Mouse (Mus musculus) left cerebral cortex, adult 11 months (tissue): ENCODE measurements around the gene Trmt10a.
"Not testable (repeated sequence)": the region's sequence is repeated elsewhere in the genome, so short reads cannot be mapped to it uniquely, and the experiment has no call there.

ENCODE experiments used
- DNase-seq: peaks from one replicate; pipeline ENCODE4 v3.0.0; 2022; ENCODE audit warnings: low spot score

The Trmt10a gene

DNA sequence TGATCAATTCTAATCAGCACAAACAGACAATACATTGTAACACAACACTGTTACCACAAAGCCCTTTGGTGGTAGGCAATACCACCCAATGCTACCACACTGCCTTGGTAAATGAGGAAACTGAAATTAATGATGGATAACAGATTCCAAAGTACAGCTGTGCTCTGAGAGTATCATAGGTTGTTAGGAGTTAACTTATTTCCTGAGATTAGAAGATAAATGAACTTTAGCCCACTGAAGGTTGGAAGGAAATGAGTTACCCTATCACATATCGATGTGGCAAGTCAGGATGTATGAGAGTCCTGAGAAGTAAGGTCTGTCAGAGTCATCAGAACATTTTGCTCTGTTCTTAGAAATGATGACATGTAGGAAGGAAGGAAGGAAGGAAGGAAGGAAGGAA is 8.7 kb upstream of the Trmt10a start:
- DNase-seq = no peak

DNA sequence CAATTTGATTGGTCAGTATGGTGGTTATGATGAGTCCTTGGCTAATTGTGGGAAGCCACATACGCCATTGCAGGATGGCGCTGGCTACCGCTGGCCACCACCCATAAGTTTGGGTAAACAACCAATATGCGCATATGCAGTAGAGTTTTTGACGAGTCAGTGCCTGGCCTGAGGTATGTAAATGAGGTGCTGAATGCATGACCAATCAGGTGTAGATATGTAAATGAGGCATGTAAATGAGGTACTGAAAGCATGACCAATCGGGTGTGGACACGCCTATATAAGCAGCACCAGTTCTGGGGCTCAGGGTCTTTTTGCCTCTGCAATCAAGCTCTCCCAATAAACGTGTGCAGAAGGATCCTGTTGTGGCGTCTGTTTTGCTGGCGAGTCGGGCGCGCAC is 5.1 kb upstream of the Trmt10a start:
- not testable (repeated sequence) for DNase-seq

DNA sequence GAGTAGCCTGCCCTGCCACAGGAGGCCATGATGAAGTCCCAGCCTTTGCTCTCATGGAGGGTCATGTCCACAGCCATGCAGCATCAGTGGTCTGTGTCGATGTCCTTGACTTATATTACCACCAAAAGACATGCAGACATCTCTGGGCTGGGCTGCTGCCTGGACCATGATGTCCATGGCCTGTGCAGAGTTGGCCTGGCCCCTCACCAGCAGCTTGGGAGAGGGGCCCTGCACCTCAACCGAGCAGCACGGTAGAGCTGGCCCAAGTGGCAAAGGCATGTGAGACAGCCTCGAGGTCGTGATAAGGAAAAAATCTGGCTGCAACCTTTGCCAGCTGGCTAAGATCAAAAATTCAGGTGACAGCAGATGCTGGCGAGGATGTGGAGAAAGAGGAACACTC is 3.6 kb upstream of the Trmt10a start:
- no peak for DNase-seq

DNA sequence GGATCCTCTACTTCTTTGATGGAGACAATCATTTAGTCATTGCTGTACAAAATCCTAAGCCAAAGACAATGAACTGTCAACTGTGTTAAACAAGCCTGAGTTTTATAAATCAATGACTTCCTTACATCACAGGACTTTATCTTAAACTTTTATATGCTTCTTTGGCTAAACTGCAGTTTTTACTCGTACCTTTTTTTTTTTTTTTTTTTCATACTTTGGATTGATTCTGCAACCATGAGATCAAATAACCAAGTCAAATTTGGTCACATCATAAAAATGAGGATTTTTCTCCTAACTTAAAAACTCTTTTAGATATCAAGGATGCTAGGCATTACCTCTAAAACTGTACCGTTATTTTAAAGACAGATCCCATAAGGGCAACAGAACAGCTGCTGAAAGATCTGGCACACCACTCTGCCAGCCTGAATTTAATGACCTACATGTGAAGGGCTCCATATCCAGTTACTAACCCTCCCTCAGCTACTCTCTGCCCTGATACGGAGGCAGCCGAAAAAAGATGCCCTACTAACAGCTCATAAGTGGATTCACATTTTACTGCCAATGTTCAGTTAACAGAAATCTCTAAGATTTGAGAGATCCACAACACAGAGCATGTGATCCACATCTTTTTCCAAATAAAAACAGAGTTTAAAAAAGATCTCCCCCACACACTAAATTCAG is 1.1 kb upstream of the Trmt10a start:
- DNase-seq = no peak

DNA sequence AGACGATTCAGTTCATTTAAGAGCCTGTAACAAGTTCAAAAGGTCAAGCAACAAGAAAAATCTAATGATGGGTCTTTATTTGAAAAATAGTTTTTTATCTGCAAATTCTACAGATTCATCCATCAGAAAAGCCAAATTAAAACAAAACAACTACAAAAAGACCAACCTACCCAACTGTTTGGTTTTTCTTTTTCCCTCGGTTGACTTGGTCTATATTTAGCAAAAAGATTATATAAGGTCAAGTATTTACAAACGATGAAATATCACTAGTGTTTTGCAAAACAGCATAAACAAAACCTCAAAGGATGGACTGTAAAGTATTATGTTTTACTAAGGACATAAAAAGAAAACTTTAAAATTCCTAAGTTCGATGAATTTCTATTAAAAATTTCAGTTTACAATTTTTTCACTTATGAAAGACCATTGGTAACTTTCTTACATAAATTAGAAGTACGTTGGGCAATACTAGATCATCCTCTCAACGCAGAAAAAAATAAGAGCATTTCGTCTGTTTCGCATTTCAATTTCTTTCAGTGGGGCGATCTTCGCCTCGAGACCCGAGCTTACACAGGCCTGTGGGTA is 424 bp upstream of the Trmt10a start:
- DNase-seq = no peak

DNA sequence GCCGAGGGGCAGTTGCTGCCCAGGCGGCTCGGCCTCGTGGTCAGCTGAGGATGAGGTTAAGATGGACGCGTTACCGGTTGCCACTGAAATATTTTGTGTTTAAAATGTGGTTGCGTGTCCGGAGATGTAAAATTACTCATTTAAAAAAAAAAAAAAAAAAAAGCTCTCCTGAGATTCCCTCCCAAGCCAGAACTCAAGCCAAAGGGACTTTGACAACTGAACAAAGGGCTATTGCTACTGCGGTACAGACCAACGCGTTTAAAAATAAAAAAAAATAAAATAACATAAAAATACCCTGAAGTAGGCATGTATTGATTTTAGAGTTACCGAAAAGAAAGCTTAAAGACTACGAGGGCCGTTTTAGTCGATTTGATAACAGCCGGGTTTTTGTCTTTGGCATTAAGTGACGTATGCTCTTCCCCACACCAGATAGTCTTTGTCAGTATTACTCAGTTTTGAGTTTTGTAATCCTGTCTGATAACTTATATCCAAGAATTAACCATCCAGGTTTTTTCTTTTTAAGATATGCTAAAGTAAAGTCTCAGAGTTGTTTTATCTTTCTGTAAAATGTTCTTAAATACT is 903 bp downstream of the Trmt10a start:
- no peak for DNase-seq

DNA sequence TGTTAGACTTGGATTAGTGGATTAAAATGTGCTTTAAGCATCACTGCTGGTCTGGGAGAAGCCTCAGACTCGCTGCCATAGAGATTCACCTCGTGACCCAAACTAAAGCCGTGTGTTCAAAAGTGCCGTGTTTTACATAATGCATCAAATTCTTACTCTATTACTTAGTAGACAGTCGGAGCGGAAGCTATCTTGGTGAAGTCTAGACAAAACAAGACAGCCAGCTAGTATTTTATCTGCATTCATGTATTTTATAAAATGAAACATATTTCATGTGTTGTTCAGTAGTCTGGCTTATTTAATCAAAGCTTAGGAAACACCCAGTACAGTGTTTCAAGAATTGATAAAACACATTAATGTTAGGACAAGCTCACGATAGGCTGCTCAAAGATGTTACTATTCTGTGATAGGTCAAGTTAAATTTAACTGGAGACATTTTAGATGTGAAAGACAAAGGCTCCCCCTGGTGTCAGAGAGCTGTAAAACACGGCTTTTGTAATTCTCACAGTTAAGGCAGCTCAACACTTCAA is 1.5 kb downstream of the Trmt10a start, which contains the start of gene Mttp:
Gene Mttp (minus strand): TSS at position 327 of the 530 bp plus-strand sequence.
- peak; percentile 81 for DNase-seq

DNA sequence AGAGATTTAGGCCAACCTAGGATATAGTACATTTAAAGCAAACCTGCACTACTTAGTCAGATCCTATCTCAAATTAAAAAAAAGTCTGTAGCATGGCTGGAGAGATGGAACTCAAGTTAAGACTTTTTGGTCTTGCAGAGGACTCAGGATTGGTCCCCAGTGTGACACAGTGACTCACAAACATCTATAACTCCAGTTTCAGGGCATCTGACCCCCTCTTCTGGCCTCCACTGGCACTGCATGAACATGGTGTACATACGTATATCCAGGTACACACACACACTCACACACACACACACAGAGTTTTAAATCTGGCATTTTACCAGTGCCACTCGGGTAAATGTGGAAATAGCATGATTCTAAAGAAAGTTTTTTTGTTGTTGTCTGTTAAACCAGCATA is 5.6 kb downstream of the Trmt10a start:
- DNase-seq = no peak

DNA sequence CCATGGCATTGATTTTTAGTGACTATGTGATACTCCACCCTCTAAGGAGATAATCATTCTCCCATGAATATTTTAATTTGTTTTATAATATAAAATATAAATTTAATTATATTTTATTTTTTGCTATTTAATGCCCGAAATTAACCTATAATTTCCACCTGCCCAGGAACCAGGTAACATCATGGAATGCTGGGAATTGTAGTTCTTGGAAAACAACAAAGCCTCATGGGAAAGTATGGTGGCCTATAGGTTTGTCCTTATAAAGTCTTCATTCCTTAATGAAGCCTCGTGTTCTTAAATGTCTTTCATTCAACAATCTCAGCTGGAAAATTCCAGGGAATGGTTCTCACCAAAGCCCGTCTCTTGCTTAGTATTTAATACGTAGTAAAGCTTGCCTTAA is 11.8 kb downstream of the Trmt10a start:
- DNase-seq = no peak

DNA sequence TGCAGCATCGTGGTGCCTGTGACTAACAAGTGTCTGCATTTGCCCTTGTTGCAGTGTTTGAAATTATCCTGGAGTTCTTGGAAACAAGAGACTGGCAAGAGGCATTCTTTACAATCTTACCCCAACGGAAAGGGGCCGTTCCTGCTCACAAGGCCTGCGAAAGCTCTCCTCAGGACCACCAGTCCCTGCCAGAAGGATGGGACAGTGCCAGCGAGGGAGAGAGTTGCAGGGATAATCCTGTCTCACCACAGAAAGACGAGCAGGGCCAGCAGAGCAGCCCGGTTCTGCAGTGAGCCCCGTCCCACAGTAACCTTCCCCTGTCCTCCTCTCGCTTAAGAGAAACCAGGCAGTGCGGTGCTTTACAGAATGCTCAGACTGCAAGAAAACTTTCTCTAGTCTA is 13.4 kb downstream of the Trmt10a start:
- no peak for DNase-seq

DNA sequence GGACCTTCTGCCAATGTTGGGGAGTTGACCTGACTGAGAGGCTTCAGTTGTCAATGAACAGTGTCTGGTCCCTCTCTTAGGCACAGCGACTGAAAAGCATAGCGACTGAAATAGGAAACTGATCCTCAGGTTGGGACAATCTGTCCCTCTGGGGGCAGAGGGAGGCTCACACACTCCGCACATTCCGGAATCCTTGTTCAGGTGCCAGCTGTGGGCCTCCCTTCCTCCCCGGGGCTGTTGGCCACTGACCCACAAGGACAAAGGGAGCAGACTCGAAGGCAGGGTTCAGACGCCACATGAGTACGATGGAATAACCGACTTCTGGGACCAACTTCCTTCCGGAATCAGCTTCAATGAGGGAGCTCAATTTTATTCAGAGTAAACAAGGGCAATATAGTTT is 18.4 kb downstream of the Trmt10a start:
- DNase-seq = no peak

DNA sequence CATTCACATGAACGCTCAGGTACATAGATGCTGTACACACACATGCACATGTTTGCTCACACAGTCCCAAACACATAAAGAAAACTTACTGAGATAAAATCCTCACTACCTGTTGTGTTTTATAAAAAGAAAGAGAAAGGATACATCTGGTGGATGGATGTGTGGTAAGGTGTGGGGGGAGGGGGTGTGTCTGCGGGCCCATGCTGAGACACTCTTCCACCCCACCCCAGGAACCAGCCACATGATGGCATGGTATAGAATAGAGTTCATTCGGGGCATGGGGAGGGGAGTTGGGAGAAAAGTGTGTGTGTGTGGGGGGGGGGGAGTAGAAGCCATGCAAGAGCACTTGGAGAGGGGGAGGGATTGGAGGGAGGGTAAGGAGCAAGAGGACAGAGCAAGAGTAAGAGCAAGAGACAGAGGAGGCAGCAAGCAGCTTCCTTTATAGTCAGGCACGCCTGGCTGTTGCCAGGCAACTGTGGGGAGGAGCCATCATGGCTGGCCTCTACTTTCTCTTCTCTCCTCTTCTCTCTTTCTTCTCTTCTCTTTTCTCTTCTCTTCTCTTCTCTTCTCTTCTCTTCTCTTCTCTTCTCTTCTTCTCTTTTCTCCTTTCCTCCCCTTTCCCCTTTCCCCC is 19.4 kb downstream of the Trmt10a start:
- no peak for DNase-seq

DNA sequence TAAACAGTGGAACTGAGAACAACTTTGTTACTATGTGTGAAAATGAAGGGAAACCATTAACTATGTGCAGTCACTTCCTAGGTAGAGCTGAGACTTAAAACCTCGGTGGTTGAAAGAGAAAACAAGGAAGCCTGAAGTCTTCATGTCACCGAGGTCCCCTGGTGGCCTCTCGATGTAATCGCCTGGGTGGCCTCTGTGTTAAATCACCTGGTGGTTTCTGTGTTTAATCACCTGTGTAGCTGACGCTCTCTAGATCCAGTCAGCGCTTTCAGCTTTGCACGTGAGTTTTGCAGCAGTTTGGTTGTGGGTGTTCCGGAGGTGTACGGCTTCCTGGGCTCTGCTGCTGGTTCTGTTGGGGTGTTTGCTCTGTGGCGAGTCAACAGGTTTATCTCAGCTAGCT is 30.0 kb downstream of the Trmt10a start:
- no peak for DNase-seq

DNA sequence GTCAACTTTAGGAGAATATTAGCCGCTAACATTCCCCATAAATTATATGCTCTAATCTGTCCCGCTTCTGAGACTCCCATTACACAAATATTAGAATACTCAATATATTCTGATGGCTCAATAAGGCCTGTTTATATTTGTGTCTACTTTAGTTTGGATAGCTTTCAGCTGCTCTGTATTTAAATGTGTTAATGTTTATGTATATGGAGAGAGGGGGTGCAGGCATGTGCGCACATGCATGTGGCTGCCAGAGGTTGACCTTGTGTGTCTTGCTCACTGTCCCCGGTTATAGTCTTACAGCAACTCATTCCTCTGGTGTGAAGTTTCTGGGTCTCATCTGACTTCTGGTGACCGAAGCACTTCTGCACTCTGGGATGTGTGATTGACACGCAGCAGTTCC is 32.3 kb downstream of the Trmt10a start:
- DNase-seq = no peak

DNA sequence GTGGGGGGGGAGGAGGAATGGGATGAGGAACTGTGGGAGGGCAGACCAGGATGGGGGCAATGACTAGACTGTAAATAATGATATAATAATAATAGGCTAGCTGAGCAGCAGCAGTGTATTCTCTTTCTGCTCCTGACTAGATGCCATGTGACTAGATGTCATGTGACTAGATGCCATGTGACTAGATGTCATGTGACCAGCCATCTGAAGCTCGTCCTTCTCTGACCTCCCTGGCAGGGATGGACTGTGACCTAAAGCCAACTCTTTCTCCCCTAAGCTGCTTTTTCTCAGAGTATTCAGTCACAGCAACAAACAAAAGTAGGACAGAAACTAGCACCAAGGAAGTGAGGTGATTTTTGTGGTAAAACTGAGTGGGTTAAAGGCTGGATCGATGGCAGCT is 38.8 kb downstream of the Trmt10a start:
- no peak for DNase-seq

DNA sequence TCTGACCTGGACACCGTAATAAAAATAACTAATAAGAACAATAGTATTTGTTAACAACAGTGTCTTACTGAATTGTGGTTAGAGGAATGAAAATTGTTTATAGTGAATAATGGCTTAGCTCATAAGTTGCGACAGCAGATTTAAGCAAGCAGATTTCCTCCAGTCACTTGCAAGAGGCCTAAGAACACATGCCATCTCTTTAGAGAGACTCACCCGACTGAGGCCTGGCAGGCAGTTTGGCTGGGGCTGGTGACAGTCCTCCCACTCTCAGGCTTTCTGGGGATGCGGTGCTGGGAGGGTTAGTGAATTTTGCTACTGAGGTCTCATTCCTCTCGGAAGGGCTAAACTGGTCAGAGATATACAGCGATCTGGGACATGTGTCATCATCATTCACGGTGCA is 40.1 kb downstream of the Trmt10a start:
- DNase-seq = no peak

DNA sequence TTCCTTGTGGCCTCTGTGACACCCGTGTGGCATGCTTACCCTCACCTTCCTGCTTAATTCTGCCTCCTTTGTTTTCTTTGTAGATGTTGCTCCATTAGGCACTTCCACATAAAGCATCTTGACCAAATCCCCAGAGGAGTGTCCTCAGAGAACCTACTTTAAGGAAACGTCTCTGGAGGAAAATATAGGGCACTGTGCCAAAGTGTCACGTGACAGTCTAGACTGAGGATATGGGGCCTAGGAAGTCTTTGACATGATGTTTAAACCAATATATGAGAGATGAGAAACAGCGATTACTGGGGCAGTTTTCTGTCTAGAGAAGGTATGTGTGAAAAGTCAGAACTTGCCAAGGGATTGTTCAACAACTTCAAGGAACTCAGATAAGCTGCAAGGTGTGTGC is 42.0 kb downstream of the Trmt10a start:
- no peak for DNase-seq

DNA sequence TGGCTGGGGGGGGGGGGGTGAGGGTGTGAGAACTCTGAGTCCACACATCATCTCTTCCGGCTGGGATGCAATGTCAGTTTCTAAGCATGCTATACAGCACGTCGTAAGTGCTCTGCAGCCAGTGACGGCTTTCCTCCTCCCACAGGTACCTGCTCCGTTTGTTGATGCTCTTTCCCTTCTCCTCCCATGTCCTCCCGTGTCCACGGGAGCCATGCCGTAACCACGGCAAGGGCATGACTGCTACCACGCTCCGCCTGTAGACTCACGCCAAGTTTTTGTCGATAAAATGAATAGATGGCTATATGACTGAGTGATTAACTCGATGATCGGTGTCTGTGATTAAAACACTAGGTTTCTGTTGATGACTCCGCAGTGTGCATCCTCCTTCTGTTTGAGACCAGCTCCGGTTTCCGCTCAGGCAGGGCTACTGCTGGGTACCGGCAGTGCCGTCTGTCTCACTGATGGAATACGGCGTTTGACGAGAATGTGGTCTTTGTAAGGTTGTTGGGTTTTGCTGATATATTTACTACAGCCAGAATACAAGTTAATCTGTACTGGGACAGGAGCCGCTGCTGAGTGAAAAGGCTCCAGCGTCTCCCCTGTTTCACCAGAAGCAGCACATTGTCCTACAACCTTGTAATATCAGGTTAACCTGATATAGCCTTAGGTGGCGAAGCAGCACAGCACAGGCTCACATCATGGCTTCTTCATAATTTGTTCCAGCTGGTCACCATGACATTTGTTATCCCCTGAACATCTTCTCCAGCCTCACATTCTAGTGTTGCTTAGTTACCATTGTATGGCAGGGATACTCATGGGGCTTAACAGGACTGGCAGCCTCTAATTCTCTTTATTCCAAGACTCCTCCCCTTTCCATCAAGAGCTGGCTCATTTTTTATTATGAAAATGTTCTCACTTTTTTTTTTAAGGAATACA is 43.0 kb downstream of the Trmt10a start:
- DNase-seq = no peak

DNA sequence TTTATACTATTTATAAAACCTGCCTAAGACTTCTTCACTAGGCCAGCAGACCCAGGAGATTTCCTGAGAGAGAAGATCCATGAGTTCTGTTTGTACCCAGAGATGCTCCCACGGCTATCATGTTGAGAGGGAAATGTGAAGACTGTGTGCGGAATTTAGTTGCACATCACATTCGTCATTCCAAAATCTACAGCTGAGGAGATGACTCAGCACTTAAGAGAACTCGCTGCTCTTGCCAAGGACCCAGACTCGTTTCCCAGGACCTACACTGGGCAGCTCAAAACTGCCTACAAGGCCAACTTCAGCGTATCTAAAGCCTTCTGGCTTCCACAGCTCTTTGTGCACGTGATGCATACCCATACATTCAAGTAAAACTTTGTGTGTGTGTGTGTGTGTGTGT is 49.0 kb downstream of the Trmt10a start:
- no peak for DNase-seq

DNA sequence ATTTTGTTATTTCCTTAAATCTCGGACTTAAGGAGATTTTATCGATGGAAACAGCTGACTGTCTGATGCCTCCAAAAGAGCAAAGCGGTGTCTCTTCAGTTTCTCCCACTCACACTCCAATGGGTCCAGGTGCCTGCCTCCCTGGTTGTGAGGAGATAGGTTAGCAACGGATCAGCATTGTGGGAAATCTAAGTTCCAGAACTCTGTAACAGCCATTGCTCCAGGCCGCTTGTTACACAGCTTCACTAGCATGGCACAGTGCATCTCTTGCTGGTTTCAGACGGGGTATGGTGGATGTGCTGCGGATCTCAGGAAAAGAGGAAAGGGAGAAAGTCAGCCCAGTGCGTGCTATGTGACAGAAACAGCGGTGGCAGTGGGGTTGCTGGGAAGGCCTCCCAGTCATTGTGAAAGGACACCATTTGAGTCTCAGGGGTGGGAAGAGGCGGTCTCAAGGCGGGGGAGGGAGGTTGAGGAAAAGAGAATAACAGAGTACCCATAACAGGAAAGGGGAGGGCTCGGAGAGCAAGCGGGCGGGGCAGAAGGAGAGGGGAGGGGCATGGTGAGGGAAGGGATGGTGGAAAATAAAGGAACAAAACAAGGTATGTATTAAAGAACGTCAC is 50.5 kb downstream of the Trmt10a start, which contains the start of gene 4930579F01Rik:
Gene 4930579F01Rik (minus strand): TSS at position 143 of the 620 bp plus-strand sequence.
- DNase-seq = no peak

DNA sequence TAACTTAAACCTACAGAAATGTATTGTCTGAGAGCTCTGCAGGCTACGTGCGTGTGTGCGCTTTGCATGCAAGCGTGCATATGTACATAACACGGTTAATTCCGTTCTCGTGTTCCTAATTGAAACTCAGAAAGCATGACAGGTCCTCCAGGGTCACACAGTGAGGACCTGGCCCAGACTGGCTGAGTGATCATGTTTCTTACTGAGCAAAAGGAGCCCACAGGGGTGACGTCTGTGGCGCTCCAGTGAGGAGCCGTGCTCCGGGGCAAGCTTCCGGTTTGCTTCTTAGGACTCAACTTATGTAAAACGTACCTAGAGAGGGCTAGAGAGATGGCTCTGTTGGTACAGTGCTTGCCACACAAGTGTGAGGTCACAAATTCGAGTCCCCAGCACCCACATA is 53.8 kb downstream of the Trmt10a start:
- no peak for DNase-seq
